Comparison of ENCODE assay signal across 8 mouse cellular contexts in the genomic region with DNA sequence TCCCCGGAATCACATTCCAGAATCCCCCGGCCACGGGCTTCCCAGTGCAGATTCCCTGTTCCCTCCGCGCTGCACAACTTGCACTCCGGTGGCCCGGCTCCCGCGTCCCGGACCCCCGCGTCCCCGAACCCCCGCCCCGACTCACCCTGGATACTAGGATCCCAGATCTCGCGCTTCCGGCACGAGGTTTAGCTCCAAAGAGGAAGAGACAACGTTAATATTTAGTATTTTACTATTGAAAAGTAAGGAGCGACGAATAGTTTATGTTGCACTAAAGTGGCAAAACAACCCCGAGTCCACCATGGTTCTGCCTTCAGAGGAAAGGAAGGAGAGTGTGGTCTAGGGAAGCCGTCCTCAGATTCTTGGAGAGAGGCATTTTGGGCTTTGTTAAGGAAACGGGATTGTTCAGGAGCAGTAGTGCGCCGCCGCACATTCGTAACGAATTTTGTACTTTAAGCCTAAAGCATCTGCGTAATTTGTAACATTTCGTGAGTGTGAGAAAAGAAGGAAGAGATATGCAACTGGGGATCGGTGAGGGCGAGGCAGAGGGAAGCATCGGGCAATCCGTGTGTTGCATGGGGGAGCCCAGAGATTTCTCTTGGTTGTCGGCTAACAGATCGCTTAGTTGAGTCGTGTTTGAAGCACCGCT. TPM values are rescaled to one million over a fixed set of nuclear protein-coding genes. Genes with fewer than 3 reads are reported as not detected.
DNase-seq lines count a peak whose midpoint lies in the region; ATAC-seq lines count a peak whose summit lies in the region.

No protein-coding gene starts in this region.

- peak overlapping the region; percentile 94 for H3K4me2 ChIP-seq in liver, embryonic 12.5 days
- H3K4me2 ChIP-seq in neural tube, embryonic 12.5 days (replicated peaks), result peak overlapping the region; percentile 72

- DNase-seq in heart, adult 8-10 months (ENCODE audit: low spot score), result peak; percentile 26
- DNase-seq in heart, postnatal 14 days, result no peak
- DNase-seq in 3T3-L1 (ENCODE audit: low read depth, low spot score) (peak; percentile 48), R1 (ENCODE audit: low read depth, low spot score) (peak; percentile 51)
- peak; percentile 23 for DNase-seq in forelimb bud, embryonic 11.5 days (ENCODE audit: low read depth, low spot score)

- peaks cover 18% of the 10 kb centered on the region for H3K4me1 ChIP-seq in liver, embryonic 12.5 days
- H3K4me1 ChIP-seq in neural tube, embryonic 12.5 days, result peaks cover 11% of the 10 kb centered on the region; the same call in 1 of the 2 replicates

- no peaks in the 10 kb centered on the region for H3K27me3 ChIP-seq in liver, embryonic 12.5 days (replicated peaks)
- no peaks in the 10 kb centered on the region for H3K27me3 ChIP-seq in neural tube, embryonic 12.5 days (replicated peaks)

- H3K27ac ChIP-seq in liver, embryonic 12.5 days, result peak overlapping the region; percentile 77
- peak overlapping the region; percentile 64 for H3K27ac ChIP-seq in neural tube, embryonic 12.5 days

- peak overlapping the region; percentile 82 for H3K4me3 ChIP-seq in liver, embryonic 12.5 days
- peak overlapping the region; percentile 83 for H3K4me3 ChIP-seq in neural tube, embryonic 12.5 days

- under 1% methylated on average over 40 of the region's 40 CpGs for WGBS in liver, embryonic 12.5 days (ENCODE audit: insufficient replicate concordance)
- under 1% methylated on average over 40 of the region's 40 CpGs for WGBS in neural tube, embryonic 12.5 days

- H3K9ac ChIP-seq in liver, embryonic 12.5 days, result peak overlapping the region; percentile 85
- H3K9ac ChIP-seq in neural tube, embryonic 12.5 days, result peak overlapping the region; percentile 91

- H3K36me3 ChIP-seq in liver, embryonic 12.5 days, result no peaks in the 10 kb centered on the region
- H3K36me3 ChIP-seq in neural tube, embryonic 12.5 days, result no peaks in the 10 kb centered on the region

- ATAC-seq in liver, embryonic 12.5 days, result no peak; the same call in 1 of the 2 replicates
- peak; percentile 81 for ATAC-seq in neural tube, embryonic 12.5 days (ENCODE audit: low FRiP score, low read depth)
- no peak for ATAC-seq in cerebellum, adult (ENCODE audit: insufficient number of reproducible peaks, low FRiP score, low TSS enrichment)

- intact Hi-C loops in heart, postnatal 14 days (cut with DNase I), result loop anchor here (2.0 to 10.0 kb wide), 3 partner anchors 26 to 202 kb away; partner anchors contain the start of gene Tubgcp5

- no peaks in the 10 kb centered on the region for H3K9me3 ChIP-seq in liver, embryonic 12.5 days (replicated peaks)
- H3K9me3 ChIP-seq in neural tube, embryonic 12.5 days, result no peaks in the 10 kb centered on the region

RNA-seq across cellular contexts. Expression of gene Cyfip1, which starts 1.1 kb away (rescaled TPM):
- total RNA-seq in heart, adult 8-10 months (2022), result 10 to 100 TPM; 32.5 to 36.0 (median 34.7) TPM
- 10 to 100 TPM; 45.7 to 45.9 TPM for total RNA-seq in heart, postnatal 14 days (2021)
- 29.6 and 30.1 TPM in 2 replicates for polyA plus RNA-seq in liver, embryonic 12.5 days (2016; fragmentation: Nextera tagmentation; extraction: Ambion mirVana)
- 64.8 and 68.9 TPM in 2 replicates for polyA plus RNA-seq in neural tube, embryonic 12.5 days (2016; fragmentation: Nextera tagmentation; extraction: Ambion mirVana)

RNA-seq across cellular contexts. Expression of gene Tubgcp5, which starts 48.7 kb away (rescaled TPM):
- 10 to 100 TPM in 2 of 4 experiments, 1 to 10 TPM in 2; 8.5 to 12.8 (median 10.5) TPM for total RNA-seq in heart, adult 8-10 months (2022)
- total RNA-seq in heart, postnatal 14 days (2021), result 10 to 100 TPM; 12.1 to 13.4 TPM
- 14.8 TPM in 2 replicates for polyA plus RNA-seq in liver, embryonic 12.5 days (2016; fragmentation: Nextera tagmentation; extraction: Ambion mirVana)
- 36.8 and 44.6 TPM in 2 replicates for polyA plus RNA-seq in neural tube, embryonic 12.5 days (2016; fragmentation: Nextera tagmentation; extraction: Ambion mirVana)

Comparison
In these comparisons a context has a peak if more than half of its experiments do, and no peak if none do; other contexts are left out.
1. DNase-seq: peak in heart, adult 8-10 months (single experiment), 3T3-L1 (single experiment), R1 (single experiment) and forelimb bud, embryonic 11.5 days (single experiment); none in heart, postnatal 14 days (0 of 2).